Mouse (Mus musculus): ENCODE results near the gene Rcan2.
A peak's percentile ranks its signal among the peaks of the same experiment; 100 is the strongest.

Gene Rcan2

DNA sequence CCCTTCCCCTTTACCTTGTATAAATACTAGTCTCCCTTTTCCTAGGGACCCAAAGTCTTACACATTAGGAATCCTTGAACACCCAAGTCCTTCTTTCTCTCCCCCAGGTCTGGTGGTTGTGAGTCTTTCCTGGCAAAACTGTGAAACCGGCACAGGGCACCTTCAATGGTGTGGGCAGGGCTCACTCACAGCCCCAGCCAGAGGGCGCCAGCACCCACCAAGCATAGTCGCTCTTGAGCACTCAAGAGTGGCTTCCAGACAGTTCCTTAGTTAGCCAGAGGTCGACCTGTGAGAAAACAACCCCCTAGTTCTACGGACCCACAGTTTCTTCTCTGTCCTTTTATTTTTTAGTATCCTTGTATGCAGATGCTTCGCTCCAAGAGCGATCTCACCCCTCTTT lies at the start of gene Rcan2:
Gene Rcan2, plus strand, starts transcription at position 275 of the 400 bp plus-strand sequence.
- peak; percentile 25 for DNase-seq (ENCODE audit: low spot score)

DNA sequence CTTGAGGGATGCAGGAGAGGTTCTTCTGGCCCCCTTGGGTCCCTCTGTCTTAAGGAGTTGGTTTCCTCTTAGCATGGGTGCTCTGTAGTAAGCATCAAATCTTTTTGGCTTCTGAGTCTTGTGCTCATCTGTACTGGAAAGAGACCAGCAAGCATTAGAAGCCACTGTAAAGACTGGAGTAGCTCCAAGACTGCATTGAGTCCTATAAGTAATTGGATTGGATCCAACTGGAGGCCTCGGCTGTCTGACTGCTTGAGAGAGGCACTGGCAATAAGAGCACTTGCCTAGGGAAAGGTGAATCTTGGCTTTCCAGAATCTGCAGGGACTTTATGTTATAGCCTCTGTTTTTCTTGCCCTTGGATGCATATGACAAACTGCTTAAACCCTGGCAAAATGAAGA lies 48.3 kb upstream of the Rcan2 start:
- no peak for DNase-seq (ENCODE audit: low spot score)

DNA sequence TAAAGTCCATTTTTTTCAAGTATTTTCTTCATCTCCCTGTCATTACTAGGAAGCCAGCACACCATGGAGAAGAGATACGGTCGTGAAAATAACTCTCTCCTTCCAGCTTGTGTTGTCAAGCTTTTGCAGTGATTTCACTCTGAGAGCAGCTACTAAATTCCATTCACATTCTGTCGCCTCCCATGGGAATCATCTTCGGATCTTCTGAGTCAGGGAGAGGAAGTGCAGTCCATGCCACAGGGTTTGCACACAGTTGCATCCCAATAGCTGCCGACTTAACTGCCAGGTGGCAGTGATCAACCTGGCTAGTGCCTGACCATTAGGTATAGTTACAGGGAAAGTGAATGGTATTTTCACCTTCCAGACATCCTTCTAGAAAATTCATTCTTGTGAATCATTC lies 46.5 kb upstream of the Rcan2 start:
- no peak for DNase-seq (ENCODE audit: low spot score)

DNA sequence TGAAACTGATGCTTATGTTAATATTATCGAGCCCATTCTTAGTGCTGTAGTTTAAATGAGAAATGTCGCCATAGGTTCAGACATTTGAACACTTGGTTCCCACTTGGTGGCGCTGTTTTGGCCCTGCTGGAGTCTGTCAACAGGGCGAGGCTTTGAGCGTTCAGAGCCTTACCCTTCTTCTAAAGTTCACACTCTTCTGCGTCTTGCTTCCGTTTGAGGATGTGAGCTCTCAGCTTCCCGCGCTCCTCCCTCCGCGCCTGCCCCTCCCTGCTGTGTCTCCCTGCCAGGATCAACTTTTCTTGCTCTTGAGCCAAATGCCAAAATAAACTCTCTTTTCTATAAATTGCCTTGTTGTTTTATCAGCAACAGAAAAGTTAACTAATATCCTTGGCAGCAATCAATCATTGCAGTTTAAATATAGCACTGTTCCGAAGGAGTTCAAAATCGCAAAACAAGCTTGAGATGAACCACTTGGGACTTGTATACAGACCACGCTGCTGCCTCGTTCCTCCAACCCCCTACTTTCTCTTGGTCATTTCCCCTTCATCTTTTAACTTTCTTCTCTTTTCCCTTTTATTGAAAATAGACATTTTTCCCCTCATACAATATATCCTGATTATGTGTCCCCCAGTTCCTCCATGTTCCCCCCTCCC lies 42.4 kb upstream of the Rcan2 start:
- DNase-seq (ENCODE audit: low spot score) = no peak

DNA sequence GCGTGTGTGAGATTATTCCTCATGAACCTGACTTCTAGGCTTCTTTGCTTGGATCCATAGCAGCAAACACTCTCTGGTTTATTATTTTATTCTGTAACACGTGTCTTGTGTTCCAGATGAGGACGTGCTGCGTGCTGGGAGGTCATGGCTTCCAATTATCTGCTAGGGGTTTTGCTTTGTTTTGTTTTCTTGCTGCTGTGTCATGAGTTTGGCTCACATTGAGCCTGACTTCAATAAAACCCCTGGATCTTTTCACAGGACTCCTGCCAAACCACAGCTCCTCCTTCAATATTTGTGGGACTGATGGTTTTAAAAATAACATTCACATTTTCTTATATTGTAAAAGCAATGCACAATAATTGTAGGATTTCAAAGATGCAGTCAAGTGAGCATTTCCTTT lies 16.6 kb upstream of the Rcan2 start:
- no peak for DNase-seq (ENCODE audit: low spot score)

DNA sequence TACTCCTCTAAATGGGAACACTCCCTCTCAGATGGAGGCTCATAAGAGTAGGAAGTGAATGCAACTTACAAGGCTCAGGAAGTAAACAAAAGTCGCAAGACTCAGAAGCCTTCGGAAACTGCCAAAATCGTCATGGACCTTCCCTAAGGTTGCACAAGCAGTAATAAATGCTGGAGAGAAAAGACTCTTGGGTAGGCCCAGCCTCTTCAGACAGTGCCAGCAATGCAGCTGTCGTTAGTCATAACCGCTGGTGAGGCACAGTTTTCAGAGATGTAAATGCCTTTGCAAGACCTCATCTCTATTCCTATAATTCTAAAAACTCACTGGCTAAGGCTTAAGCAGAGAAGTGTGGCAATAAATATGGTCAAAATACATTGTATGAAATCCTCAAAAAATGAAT lies 12.9 kb upstream of the Rcan2 start:
- no peak for DNase-seq (ENCODE audit: low spot score)

DNA sequence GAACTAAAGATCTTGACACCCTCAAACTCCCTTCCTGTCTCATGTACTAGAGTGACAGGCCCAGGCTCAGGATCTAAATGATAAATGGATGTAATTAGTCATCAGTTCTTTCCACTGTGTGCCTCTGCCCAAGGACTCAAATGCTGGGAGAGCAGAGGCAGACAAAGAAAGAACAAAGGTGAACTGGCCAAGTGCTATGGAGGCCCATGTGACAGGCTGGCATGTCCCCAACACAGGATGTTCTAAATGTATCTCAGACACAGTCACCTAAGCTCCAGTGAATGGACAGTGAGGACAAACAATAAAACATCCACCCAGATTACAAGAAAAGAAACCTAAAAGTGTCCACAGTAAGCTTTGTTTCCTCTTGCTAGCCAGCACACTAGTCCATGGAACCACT lies 11.8 kb upstream of the Rcan2 start:
- DNase-seq (ENCODE audit: low spot score) = no peak

DNA sequence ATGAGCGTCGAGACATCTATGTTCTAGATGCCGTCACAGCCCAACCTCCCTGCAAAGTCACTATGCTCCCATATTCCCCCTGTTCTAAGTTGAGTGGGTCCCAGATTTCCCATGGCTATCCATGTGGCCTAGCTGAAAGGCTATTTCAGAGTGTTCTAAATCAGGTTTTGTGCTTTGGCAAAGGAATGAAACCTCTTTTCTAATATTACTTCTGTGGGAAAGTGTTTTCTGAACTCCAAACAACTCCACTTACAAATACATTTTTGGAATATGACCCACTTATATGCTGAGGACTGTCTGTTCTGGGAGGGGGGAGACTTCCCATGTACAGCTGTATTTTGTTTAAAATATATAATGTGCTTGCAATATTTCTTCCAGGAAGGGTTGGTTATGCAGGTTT lies 9.4 kb upstream of the Rcan2 start:
- no peak for DNase-seq (ENCODE audit: low spot score)

DNA sequence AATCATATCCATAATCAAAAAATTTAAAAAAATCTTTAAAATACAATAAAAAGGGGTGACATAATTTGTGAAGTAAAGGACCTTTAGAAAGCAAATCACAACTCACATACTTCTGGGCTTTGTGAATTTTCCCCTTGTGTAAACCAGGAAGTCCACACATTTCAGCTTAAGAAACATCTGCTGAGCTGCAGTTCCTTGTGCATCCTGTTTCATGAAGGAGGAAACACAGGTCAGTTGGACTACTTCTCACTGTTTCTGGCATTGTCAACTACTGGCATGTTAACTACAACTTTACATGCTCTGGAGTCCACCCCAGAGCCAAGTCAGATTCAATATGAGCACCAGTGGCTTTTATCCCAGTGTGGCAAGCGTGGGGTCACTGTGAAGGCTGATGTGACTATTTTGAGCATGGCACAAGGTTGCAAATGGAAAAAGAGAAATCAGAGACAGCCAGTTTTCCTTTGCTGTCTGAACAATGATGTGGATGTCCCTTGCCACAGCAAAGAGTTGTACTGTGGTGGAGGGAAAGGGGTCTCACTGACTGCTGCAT lies 6.3 kb upstream of the Rcan2 start:
- no peak for DNase-seq (ENCODE audit: low spot score)

DNA sequence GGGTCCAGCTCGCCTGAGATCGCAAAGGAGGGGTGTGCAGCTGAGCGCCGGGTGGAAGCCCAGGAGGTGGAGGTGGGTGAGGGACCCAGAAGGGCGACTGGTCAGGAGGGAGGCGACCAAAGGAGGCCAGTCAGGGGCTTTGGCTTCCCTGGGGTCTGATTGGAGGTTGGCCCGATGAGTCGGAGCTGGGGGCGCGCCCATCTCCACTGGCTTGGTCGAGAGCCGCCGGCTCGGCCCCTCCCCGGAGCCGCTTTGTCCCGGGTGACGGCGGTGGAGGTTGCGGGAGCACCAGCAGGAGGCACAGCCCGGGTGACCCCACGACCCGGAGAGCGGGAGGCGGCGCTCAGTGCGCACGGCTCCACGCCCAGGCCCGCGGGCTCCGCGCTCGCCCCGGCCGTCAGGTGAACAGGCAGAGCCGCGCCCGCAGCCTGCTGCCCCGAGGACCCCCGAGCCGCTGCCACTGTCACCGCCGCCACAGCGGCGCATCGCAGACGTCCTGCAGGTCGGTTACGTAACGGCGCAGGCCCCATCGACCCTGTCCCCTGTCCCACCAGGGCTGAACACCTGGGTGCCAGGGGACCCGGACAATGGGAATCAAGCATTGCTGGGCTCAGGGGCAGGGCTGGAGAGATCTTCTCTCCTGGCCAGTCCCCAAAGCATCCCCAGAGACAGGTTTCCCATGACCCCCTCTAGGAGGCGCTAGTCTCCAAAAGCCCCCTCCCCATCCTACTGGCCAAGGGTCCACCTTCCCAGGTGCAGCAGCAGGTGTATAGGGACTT lies 633 bp downstream of the Rcan2 start:
- peak; percentile 22 for DNase-seq (ENCODE audit: low spot score)

DNA sequence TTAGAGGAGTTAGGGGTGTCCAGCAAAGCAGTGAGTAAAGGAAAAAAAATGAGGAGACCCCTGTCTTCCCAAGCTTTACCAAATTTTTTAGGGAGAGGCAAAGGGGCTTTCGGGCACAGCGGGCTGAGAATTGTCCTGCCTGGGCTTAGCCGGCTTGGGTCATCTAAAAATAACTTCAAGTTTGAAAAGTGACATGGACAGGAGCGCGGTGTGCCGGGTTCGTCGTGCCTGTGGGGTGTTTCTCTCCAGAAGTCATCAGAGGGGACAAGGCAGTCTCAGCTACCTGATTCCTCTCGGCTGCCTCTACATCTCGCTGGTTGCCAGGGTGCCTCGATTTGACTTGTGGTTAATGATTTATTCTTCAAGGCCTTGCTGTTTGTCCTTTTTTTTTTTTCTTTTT lies 1.3 kb downstream of the Rcan2 start:
- DNase-seq (ENCODE audit: low spot score) = no peak

DNA sequence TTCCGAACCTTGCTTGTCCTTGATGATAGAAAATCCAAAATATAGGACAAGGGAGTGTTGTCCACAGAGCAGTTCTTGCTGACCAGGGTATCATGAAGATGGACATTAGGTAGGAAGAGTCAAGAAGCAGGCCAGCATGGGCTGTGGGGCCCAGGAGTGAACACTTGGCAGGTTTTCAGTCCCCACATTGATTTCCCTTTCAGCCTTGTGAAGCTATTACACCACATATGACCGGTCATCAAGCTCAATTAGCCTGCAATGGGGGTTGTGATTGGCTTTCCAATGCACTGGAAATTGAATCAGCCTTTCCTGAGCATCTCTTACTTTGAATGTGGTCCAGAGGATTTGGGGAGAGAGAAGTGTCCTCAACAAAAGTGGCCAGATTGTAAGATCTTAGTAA lies 2.0 kb downstream of the Rcan2 start:
- DNase-seq (ENCODE audit: low spot score) = no peak

DNA sequence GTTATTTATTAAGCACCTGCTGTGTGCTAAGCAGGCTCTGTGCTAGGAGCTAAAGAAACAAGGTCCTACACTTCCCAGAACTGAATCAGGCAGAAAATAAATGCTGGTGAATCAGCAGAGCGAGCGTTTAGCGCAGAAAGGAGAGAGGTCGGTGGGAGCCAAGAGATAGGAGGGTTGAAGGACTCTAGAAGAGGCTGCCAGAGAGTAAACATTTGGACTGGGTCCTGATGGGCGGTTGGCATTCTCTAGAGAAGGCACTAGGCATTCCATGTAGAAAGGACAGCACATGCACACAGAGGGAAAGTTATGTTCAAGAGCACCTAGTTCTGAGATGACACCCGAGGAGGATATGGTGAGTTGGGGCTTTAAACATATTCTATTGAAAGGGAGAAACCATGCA lies 2.6 kb downstream of the Rcan2 start:
- DNase-seq (ENCODE audit: low spot score) = no peak

DNA sequence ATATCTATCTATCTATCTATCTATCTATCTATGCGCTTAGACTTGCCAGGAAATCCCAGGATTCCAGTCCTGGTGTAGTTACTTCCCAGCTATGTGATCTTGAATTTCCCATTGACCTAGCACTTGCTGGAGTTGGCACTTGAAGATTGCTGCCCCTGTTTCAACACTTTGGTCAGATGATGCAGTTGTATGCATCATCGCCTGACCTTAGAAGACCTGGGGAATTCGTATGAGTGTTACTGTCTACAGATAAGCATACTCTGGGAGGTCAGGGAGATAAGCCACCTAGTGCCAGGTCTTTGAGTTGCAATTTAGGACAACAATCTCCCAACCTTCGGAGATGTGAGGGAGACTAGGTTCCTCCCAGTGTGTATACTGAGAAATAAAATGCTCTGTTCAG lies 5.7 kb downstream of the Rcan2 start:
- no peak for DNase-seq (ENCODE audit: low spot score)

DNA sequence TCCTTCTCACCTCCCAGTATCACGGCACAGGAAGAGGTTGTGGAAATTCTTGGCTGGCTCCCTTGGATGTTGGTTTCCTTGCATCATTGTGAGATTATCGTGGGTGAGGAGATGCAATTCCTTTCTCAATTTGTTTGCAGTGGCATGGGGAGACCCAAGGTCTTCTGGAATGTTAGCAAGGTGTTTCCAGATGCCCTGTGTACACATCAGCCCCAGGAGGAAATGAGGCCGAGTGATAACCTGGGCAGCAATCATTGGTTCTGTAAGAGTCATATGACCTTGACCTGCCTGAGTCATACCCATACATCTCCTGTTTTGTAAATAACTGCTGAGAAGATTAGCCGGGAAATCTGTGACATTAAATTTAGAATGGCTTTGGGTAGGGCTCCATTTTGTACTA lies 10.3 kb downstream of the Rcan2 start:
- no peak for DNase-seq (ENCODE audit: low spot score)

DNA sequence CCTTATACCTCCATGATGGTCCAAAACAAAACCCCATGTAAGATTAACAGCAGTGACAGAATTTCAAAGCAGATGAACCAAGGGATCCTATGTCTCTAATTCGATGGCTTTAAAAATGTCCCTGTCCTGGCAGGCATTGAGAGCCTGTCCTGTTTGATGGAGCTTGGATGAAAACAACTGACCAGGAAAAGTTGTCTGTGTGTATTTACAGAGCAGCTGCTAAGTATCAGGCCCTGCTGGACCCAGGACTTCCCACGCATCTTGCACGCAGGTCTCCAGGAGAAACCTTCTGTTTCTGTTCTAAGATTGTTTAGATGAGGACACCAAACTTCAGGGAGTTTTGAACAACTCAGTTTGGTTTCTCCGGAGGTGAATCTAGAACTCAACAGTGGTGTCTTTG lies 14.2 kb downstream of the Rcan2 start:
- no peak for DNase-seq (ENCODE audit: low spot score)

DNA sequence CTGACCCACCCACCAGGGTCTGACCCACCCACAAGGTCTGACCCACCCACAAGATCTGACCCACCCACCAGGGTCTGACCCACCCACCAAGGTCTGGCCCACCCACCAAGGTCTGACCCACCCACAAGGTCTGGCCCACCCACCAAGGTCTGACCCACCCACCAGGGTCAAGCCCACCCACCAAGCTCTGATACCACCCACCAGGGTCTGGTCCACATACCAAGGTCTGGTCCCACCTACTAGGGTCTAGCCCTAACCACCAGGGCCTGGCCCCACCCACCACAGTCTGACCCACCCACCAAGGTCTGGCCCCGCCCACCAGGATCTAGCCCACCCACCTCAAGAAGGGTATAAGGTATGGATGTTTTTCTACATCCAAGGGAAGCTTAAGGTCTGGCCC lies 15.3 kb downstream of the Rcan2 start:
- no peak for DNase-seq (ENCODE audit: low spot score)

DNA sequence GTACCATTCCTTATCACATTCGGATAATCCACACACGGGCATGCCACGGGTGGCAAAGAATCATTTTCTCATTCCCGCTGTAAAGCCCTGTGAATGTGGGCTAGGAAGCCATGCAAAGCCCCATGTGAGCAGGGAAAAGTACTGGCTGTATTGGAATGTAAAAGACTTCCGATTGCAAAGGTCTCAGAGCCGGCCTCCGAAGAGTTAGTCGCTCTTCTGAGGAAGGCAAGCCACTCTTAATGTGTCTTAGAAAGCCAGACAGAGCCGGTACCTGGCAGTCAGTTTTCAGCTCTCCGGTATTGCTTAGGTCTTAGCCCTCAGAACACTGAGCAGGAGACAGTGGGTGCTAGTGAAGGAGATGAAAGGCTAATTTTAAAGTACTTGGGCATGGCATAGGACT lies 16.0 kb downstream of the Rcan2 start:
- no peak for DNase-seq (ENCODE audit: low spot score)

DNA sequence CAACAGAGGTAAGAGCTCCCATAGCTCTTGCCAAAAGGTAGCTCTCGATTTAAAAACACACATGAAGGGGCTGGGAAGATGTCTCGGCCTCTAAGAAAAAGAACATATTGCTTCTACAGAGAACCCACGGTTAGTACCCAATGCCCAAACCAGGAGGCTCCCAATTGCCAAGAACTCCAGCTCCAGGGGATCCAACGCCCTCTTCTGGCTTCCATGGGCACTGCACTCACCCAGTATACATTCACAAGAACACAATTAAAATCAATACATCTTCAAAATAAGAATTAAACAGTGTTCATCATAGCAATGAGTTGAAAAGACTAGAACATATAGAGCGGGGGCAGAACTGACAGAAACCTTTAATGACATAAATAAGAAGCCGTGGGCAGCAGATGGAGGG lies 17.2 kb downstream of the Rcan2 start:
- DNase-seq (ENCODE audit: low spot score) = no peak

DNA sequence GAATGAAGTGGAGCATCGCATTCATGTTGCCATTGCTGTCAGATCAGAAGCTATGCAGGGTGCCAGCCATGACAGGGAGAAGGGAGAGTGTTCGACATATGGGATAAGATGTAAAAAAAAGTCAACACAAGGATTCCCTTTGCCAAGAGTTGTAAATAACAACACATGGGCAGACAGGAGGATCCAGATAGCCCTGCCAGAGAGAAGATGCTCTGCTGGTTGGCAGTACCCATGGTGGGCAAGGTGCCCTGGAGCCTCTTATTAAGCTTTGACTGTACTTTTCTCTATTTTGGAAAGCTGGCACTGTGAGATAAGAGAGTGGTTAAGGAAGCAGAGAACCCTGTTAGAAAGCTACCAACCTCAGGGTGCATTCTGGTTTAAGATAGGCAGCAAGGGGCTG lies 19.8 kb downstream of the Rcan2 start:
- DNase-seq (ENCODE audit: low spot score) = no peak

DNA sequence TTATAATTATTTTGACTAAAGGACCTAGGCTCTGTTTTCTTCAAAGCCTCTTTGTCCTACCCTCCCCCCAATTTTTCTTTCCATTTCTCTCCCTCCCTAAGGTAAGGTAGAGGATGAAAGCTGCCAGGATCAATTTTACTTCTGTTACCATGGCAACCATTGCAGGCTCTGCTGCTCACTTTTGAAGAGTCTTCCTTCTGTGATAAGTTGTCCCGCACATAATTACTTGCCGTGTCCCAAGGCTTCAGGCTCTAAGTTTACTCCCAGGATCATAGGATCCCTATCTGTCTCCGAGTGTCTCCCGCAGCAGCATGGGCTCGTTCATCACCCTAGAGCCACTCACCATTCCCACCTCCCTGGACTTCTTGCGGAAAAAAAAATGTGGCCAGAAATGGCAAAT lies 21.1 kb downstream of the Rcan2 start:
- no peak for DNase-seq (ENCODE audit: low spot score)

DNA sequence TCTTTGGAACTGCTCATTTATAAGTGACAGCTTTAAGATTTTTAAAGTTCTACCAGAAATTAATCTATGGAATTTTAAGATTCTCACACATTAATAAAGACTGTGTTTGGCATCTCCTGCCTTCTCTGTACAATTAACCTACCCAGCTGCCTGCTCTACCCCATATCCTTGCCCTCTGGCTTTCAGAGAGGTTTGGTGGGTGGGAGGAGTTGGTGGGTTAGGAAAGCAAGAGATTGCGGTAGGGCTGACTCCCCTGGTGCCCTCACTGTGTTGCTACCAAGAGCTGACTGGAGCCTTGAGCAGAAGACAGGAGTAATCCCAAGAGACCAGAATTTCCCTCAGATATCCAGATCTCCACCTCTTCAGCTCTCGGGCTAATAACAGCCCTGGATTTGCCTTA lies 21.5 kb downstream of the Rcan2 start:
- DNase-seq (ENCODE audit: low spot score) = no peak

DNA sequence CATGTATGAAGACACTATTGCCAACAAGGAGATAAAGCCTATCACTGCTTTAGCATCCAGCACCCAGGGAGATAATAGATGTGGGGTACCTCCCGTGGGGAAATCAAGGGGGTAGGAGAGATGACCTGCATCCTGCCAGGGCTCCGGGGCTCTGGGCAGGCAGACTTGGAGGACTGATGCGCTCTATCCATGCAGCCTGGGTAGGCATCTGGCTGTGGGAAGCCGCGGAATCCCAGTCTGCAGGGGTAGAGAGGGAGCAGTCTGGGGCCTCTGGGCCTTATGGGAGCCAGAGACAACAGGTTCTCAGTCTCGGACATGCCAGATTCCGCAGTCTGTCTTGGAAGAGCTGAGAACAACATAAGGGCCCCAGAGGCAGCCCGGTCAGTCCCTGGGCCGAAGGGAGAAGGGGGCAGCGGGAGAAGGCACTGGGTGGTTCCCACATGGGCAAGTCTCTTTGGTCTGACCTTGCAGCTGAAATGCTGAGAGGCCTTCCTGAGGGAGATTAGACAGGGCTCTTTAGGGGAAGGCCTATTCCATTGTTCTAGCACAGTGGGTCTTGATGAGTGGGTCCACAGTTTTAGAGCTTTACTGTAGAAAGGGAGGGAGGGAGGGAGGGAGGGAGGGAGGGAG lies 23.7 kb downstream of the Rcan2 start:
- no peak for DNase-seq (ENCODE audit: low spot score)

All from ovary, postnatal 14 days (tissue).